Mouse (Mus musculus) bone marrow, adult 2 months (tissue): ENCODE results near the gene Rnf169.

Experiments used
- CTCF ChIP-seq: fragments of 200-500 bp; IDR thresholded peaks from 2 replicates; pipeline ENCODE4 v1.5.1; 2011; ENCODE audit warnings: low read length, control low read depth; ENCODE audit not compliant: control insufficient read depth, insufficient read depth
- POLR2A ChIP-seq: fragments of 200-500 bp; IDR thresholded peaks from 2 replicates; pipeline ENCODE4 v1.6.1; 2011; ENCODE audit warnings: low read depth, mild to moderate bottlenecking, control low read depth, low read length, borderline replicate concordance; ENCODE audit not compliant: control insufficient read depth

GRCm38 (mm10) chr7:99998668-99999067, 18.4 kb upstream of the Rnf169 start:
- TF ChIP-seq POLR2A = no peak
- TF ChIP-seq CTCF = no peak
